Mouse (Mus musculus): ENCODE data around the gene Ryr3.

DNA sequence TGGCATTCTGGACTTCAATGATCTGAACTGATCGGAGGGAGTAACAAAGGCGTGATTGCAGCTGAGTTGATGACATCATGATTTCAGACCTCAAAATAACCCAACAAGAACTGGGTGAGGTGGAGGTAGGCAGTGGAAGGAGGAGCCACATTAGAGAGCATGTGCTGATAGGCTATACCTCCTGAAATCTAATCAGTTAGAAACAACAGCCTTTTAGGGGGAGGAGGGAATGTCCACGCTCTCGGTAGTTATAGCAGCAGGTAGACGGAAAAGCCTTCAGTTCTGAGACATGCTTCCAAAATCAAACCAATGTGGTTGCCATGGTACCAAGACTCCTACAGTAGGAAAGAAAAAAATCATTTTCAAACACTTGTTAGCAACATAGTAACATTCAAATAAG, 55.4 kb downstream of the Ryr3 start:
- TF ChIP-seq GATA1 (IDR thresholded peaks at IDR 0.05; ENCODE audit: borderline replicate concordance, low read length) (no peak), FLI1 (IDR thresholded peaks at IDR 0.05; ENCODE audit: low read length) (no peak)

Data from megakaryocyte, embryonic 14.5 days (primary cell).